Mouse (Mus musculus): Measurements from ENCODE around the gene Secisbp2. TPM values are rescaled to one million over a fixed set of nuclear protein-coding genes. Genes with fewer than 3 reads are reported as not detected.

The Secisbp2 gene
- polyA plus RNA-seq, 1 experiment, result 8.7 TPM

GRCm38 (mm10) chr13:51705882-51706854 lies 54.7 kb downstream of the Secisbp2 start:
- Histone ChIP-seq H3ac (ENCODE audit: control insufficient read depth, insufficient read length) (no peak overlapping the region), H3K27me3 (ENCODE audit: control insufficient read depth, insufficient read depth, insufficient read length) (no peaks in the 10 kb centered on the region), H3K36me3 (ENCODE audit: control insufficient read depth, insufficient read depth) (no peaks in the 10 kb centered on the region), H3K4me3 (no peak overlapping the region), H3K79me2 (ENCODE audit: control insufficient read depth, insufficient read depth) (no peaks in the 10 kb centered on the region), H3K4me2 (ENCODE audit: low read depth) (peak overlapping the region; percentile 24)
- TF ChIP-seq MYOD1 (IDR thresholded peaks at IDR 0.05; ENCODE audit: control insufficient read depth in 1 of 3, insufficient read length in 2 of 3, low read depth in 2 of 3), result peak in 2 of 3 experiments; percentile 89 to 92
- peak in 1 of 3 experiments; percentile 45 for TF ChIP-seq MYOG (IDR thresholded peaks at IDR 0.05; ENCODE audit: control insufficient read depth in 1 of 3, insufficient read depth in 1 of 3, insufficient read length in 2 of 3, low read depth in 2 of 3)
- peak; percentile 23 for TF ChIP-seq TCF12 (IDR thresholded peaks at IDR 0.05; ENCODE audit: insufficient read depth, poor library complexity, severe bottlenecking)
- no peak for TF ChIP-seq CEBPB (IDR thresholded peaks at IDR 0.05; ENCODE audit: insufficient read depth, poor library complexity, severe bottlenecking)
- no peak for TF ChIP-seq REST (IDR thresholded peaks at IDR 0.05; ENCODE audit: insufficient read depth, insufficient read length)
- TF ChIP-seq E2F4 (IDR thresholded peaks at IDR 0.05; ENCODE audit: insufficient read depth), result no peak
- no peak for TF ChIP-seq POLR2A (IDR thresholded peaks at IDR 0.05; ENCODE audit: insufficient read length, low read depth)
- no peak for TF ChIP-seq USF1 (IDR thresholded peaks at IDR 0.05; ENCODE audit: low read depth)
- no peak for TF ChIP-seq SRF (IDR thresholded peaks at IDR 0.05; ENCODE audit: control insufficient read depth, insufficient read length, low read depth)
- TF ChIP-seq POLR2AphosphoS2 (IDR thresholded peaks at IDR 0.05; ENCODE audit: insufficient read length, low read depth), result no peak
- TF ChIP-seq TCF3 (IDR thresholded peaks at IDR 0.05; ENCODE audit: insufficient read length, low read depth), result peak; percentile 36
- TF ChIP-seq MAX (IDR thresholded peaks at IDR 0.05; ENCODE audit: low read depth), result no peak

- TF ChIP-seq MYOG (IDR thresholded peaks at IDR 0.05; ENCODE audit: control insufficient read depth in 1 of 3, insufficient read depth in 1 of 3, insufficient read length in 2 of 3, low read depth in 2 of 3), result no peak
- TF ChIP-seq TCF3 (IDR thresholded peaks at IDR 0.05; ENCODE audit: insufficient read length, low read depth), result no peak
- TF ChIP-seq E2F4 (IDR thresholded peaks at IDR 0.05; ENCODE audit: insufficient read depth), result no peak
- TF ChIP-seq POLR2AphosphoS2 (IDR thresholded peaks at IDR 0.05; ENCODE audit: insufficient read length, low read depth), result no peak
- no peak for TF ChIP-seq REST (IDR thresholded peaks at IDR 0.05; ENCODE audit: insufficient read depth, insufficient read length)
- TF ChIP-seq SRF (IDR thresholded peaks at IDR 0.05; ENCODE audit: control insufficient read depth, insufficient read length, low read depth), result no peak
- no peak for TF ChIP-seq CEBPB (IDR thresholded peaks at IDR 0.05; ENCODE audit: insufficient read depth, poor library complexity, severe bottlenecking)
- TF ChIP-seq MYOD1 (IDR thresholded peaks at IDR 0.05; ENCODE audit: control insufficient read depth in 1 of 3, insufficient read length in 2 of 3, low read depth in 2 of 3), result no peak
- TF ChIP-seq MAX (IDR thresholded peaks at IDR 0.05; ENCODE audit: low read depth), result no peak
- TF ChIP-seq TCF12 (IDR thresholded peaks at IDR 0.05; ENCODE audit: insufficient read depth, poor library complexity, severe bottlenecking), result no peak
- TF ChIP-seq USF1 (IDR thresholded peaks at IDR 0.05; ENCODE audit: low read depth), result no peak
- no peak for TF ChIP-seq POLR2A (IDR thresholded peaks at IDR 0.05; ENCODE audit: insufficient read length, low read depth)
- Histone ChIP-seq H3K4me3 (no peak overlapping the region), H3K36me3 (ENCODE audit: control insufficient read depth, insufficient read depth) (no peaks in the 10 kb centered on the region), H3K4me2 (ENCODE audit: low read depth) (no peak overlapping the region), H3ac (ENCODE audit: control insufficient read depth, insufficient read length) (no peak overlapping the region), H3K79me2 (ENCODE audit: control insufficient read depth, insufficient read depth) (no peaks in the 10 kb centered on the region), H3K27me3 (ENCODE audit: control insufficient read depth, insufficient read depth, insufficient read length) (no peaks in the 10 kb centered on the region)
These were observed 59.2 kb downstream of the Secisbp2 start for GRCm38 (mm10) chr13:51710738-51711137.

GRCm38 (mm10) chr13:51712022-51712421 lies 60.5 kb downstream of the Secisbp2 start:
- Histone ChIP-seq H3K4me3 (no peak overlapping the region), H3K36me3 (ENCODE audit: control insufficient read depth, insufficient read depth) (no peaks in the 10 kb centered on the region), H3K79me2 (ENCODE audit: control insufficient read depth, insufficient read depth) (no peaks in the 10 kb centered on the region), H3K27me3 (ENCODE audit: control insufficient read depth, insufficient read depth, insufficient read length) (no peaks in the 10 kb centered on the region), H3ac (ENCODE audit: control insufficient read depth, insufficient read length) (no peak overlapping the region), H3K4me2 (ENCODE audit: low read depth) (no peak overlapping the region)
- TF ChIP-seq TCF12 (IDR thresholded peaks at IDR 0.05; ENCODE audit: insufficient read depth, poor library complexity, severe bottlenecking) (no peak), POLR2A (IDR thresholded peaks at IDR 0.05; ENCODE audit: insufficient read length, low read depth) (no peak)

- TF ChIP-seq MYOG (IDR thresholded peaks at IDR 0.05; ENCODE audit: control insufficient read depth in 1 of 3, insufficient read depth in 1 of 3, insufficient read length in 2 of 3, low read depth in 2 of 3) (no peak), POLR2AphosphoS2 (IDR thresholded peaks at IDR 0.05; ENCODE audit: insufficient read length, low read depth) (no peak), CEBPB (IDR thresholded peaks at IDR 0.05; ENCODE audit: insufficient read depth, poor library complexity, severe bottlenecking) (no peak), E2F4 (IDR thresholded peaks at IDR 0.05; ENCODE audit: insufficient read depth) (no peak), TCF3 (IDR thresholded peaks at IDR 0.05; ENCODE audit: insufficient read length, low read depth) (no peak), USF1 (IDR thresholded peaks at IDR 0.05; ENCODE audit: low read depth) (no peak), MAX (IDR thresholded peaks at IDR 0.05; ENCODE audit: low read depth) (no peak), MYOD1 (IDR thresholded peaks at IDR 0.05; ENCODE audit: control insufficient read depth in 1 of 3, insufficient read length in 2 of 3, low read depth in 2 of 3) (no peak), TCF12 (IDR thresholded peaks at IDR 0.05; ENCODE audit: insufficient read depth, poor library complexity, severe bottlenecking) (no peak), POLR2A (IDR thresholded peaks at IDR 0.05; ENCODE audit: insufficient read length, low read depth) (no peak), REST (IDR thresholded peaks at IDR 0.05; ENCODE audit: insufficient read depth, insufficient read length) (no peak), SRF (IDR thresholded peaks at IDR 0.05; ENCODE audit: control insufficient read depth, insufficient read length, low read depth) (no peak)
- Histone ChIP-seq H3K4me3 (no peak overlapping the region), H3K27me3 (ENCODE audit: control insufficient read depth, insufficient read depth, insufficient read length) (no peaks in the 10 kb centered on the region), H3K36me3 (ENCODE audit: control insufficient read depth, insufficient read depth) (no peaks in the 10 kb centered on the region), H3K79me2 (ENCODE audit: control insufficient read depth, insufficient read depth) (no peaks in the 10 kb centered on the region), H3K4me2 (ENCODE audit: low read depth) (no peak overlapping the region), H3ac (ENCODE audit: control insufficient read depth, insufficient read length) (no peak overlapping the region)
These were observed 65.1 kb downstream of the Secisbp2 start for GRCm38 (mm10) chr13:51716350-51717263.
